Mouse (Mus musculus): ENCODE measurements around the gene Wbp11. TPM values are rescaled to one million over a fixed set of nuclear protein-coding genes. Genes with fewer than 3 reads are reported as not detected.

The Wbp11 gene
- total RNA-seq, 2 experiments from 2014 or later: 72.0 to 77.7 TPM

DNA sequence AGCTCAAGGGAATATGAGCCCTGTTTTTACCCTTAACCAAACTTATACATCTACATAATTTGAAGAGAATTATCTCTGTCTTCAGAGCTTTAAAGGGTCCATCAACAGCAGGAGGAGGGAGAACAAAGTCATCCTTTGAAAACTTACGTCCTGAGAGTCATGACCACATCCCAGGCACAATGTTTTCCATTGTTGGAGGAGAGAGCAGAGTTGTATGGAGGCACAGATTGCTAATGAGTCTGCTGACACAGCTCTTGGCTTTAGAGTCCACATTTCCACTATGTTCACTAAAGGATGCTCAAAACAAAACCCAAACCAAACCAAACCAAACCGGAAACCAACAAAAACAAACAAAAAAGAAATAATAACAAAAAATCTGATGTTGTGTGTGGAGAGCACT is 16.9 kb upstream of the Wbp11 start:
- DNase-seq (ENCODE audit: low spot score in 2 of 2): no peak

DNA sequence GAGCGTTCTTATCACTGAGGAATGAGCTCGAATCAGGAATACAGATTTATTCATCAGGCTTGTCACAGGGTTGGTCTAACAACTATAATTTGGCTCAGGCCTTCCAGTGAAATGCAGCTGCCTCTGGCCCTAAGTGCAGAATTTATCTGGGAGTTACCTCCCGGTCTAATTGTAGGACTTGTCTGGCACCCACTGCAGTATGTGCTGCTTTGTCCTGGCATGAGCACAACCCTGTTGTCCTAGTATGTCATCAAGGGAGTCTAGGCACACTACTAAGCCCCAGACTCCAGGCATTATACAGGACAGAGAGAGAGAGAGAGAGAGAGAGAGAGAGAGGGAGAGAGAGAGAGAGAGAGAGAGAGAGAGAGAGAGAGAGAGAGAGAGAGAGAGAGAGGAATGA is 9.3 kb upstream of the Wbp11 start:
- DNase-seq (ENCODE audit: low spot score in 2 of 2): no peak

DNA sequence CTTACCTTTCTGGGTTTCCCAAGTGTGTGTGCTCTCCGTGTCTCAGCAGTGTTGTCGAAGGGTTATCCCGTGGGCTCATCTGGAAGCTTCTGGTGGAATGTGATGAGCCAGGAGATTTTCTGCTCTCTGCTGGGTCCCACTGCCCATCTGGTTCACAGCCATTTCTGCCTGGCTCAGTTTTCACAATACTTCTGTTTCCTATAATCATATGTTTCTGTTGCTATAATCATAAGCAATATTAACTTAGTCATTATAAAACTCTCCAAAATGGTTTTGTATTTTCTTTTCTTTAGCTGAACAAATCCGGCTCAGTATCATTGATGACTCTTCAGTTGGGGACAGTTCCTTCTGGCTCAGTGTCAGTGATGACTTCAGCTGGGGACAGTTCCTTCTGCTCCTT is 7.3 kb upstream of the Wbp11 start, which contains the start of gene Smco3:
Gene Smco3 (minus strand): TSS at position 101 of the 400 bp plus-strand sequence.
- no peak for DNase-seq (ENCODE audit: low spot score in 2 of 2)

DNA sequence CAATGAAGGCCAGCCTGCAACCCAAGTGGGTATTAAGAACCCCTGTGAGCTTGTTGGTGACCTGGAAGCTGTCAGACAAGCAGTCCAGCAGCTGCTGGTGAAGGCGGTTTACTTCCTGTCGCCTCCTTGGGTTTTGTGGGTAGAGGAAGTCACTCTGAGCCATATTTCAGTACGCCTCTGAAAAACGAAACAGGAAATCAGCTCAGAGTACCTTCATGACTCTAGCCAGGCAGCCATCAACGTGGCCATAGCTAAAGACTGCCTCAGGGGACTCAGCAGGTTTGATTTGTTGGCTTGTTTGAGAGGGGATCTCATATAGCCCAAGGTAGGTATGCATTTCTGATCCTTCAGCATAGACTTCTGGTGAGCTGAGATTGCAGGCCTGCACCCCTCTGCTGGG is 3.7 kb upstream of the Wbp11 start:
- DNase-seq (ENCODE audit: low spot score in 2 of 2): no peak

DNA sequence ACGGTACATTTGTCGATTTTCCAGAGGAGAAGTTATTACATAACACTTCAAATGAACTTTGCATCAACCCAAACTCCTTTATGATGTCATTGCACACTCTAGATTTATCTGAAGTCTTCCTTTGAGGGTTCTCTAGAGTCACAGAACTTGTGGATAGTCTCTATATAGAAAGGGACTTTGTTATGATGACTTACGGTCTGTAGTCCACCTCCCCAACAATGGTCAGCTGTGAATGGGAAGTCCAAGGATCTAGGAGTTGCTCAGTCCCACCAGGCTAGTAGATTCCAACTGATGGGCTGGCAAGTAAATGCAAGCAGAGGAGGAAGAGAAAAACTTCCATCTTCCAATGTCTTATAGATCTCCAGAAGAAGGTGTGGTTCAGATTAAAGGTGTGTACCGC is 648 bp upstream of the Wbp11 start:
- no peak for DNase-seq (ENCODE audit: low spot score in 2 of 2)

DNA sequence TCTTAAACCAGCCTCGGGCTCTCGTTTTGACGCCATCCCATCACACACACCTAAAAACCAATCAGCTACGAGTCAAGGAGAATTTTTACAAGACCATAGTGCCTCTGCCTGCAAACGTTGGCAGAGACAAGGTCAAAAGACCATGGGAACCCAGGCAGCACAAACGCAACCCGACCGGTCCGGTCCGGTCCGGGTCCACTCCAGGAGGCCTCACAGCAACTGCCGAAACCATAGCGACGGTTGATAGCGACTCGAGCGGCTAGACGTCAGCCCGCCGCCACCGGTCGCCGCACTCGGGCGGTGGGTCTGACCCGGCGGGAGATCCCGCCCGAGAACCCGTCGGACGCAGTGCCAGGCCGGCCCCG is 535 bp downstream of the Wbp11 start, which contains the start of gene BC049715:
Gene BC049715 (plus strand): TSS at position 111 of the 365 bp plus-strand sequence.
- DNase-seq (ENCODE audit: low spot score in 2 of 2): no peak

DNA sequence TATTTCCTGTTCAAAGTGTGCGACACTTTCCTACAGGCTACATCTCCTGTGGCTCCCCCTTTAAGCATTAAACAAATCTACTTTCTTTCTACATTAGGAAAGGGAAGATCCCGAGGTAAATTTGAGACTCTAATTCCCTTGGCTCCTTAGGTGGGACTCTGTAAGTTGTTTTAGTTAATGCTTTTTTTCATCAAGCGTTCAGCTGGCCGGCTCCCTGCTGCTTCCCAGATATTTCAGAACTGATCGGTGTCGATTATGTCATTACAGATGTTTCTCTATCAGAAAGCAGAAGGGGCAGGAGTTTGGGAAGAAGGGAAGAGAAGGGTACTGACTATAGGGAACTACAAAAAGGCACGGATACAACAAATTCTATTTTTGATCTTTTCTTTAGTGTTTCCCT is 917 bp downstream of the Wbp11 start:
- no peak for DNase-seq (ENCODE audit: low spot score in 2 of 2)

DNA sequence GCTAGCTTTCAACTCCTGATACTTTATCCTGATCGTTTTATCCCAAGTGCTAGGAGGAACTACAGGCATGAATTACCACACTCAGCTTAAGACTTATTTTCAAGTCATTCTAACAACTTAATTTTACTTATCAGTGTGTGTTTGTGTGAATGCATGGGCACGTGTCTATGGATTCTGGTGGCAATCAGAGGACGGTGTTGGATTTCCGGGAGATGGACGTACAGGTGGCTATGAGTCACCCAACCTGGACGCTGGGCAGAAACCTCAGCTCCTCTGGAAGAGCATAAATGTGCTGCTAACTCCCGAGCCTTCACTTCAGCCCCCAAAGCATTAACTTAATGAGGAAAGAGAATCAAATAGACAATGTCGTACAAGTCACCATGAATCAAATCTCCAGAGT is 3.0 kb downstream of the Wbp11 start:
- no peak for DNase-seq (ENCODE audit: low spot score in 2 of 2)

DNA sequence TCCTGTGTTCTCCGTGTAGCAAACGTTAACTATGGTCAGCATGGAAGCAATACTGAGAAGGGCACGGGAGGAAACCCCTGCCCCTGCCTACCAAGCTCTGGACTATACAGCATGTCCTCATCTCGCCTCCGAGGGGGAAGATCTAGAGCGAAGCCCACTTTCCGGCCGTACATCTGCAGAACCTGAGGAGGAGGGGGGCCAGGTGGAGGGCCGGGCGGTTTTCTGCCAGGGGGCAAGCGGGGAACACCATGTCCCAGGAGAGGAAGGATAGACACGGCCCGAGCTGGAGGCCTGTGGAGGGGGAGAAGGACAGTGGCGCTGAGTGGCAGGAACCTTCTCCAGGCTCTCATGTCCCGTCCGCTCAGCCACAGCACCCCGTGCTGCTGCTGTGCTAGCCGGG is 6.9 kb downstream of the Wbp11 start:
- no peak for DNase-seq (ENCODE audit: low spot score in 2 of 2)

DNA sequence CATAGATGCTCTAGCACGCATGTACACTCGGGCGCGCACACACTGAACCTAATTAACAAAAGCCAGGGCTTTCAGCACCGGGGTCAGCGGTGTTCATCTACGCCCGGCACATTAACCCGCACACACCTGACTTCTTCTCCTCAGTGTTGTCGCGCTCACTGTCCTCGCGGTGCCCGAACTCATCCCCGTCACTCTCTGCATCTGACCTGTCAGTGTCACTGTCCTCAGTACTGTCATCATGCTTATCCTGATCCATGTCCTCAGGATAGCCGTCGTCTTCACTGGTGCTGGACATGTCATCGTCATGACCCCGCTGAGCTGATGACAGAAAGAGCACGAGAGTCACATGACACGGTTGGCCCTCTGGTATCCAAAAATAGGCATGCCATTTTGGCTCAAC is 7.7 kb downstream of the Wbp11 start:
- DNase-seq (ENCODE audit: low spot score in 2 of 2): no peak

DNA sequence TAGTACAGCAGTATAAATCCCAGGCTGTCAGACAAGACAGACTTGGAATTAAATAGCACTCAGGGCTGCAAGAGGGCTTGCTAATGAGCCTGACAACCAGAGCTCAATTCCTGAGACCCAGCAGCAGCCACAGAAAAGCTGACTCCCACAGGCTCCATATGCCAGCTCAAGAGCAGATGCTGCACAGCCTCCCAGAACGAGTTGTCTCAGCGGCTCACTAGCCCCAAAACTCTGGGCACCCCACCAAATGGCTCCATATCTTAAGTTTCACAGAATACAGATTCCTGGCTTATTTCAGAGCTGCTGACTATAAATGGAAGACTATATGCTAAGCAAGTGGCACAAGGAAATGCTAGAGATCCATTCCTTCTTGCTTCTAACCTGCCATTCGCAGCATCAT is 10.5 kb downstream of the Wbp11 start:
- no peak for DNase-seq (ENCODE audit: low spot score in 2 of 2)

DNA sequence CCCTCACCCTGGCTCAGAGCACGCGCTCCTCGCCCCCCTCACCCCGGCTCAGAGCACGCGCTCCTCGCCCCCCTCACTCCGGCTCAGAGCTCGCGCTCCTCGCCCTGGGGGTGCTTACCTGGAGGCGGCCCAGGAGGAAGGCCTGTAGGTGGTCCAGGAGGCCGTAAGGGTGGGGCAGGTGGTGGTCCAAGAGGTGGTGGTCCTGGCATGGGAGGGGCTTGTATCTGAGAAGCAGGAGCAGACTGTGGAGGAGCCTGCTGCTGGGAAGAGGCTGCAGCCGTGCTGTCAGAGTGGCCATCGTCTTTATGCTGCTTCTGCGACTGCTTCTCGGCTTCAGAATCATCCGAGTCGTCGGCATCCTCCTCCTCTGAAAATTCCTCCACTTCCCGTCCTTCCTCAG is 11.2 kb downstream of the Wbp11 start:
- DNase-seq (ENCODE audit: low spot score in 2 of 2): no peak

DNA sequence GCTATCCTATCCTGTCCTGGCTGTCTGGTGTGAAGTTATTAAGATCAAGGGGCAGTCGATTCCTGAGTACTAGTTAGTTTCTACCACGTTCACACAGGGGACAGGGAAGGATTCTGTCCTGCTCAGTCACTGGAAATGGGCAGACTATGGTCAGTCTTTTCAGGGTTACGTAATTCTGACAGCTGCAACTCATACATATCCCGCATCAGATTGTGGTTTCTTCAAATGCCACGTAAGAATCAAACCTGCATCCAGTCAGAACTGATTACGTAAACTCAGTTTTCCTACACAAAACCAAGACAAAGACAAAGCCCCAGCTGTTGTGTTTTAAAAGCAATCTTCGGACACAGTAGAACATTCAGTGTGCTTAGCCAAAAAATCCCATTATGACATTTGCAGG is 12.7 kb downstream of the Wbp11 start:
- no peak for DNase-seq (ENCODE audit: low spot score in 2 of 2)

DNA sequence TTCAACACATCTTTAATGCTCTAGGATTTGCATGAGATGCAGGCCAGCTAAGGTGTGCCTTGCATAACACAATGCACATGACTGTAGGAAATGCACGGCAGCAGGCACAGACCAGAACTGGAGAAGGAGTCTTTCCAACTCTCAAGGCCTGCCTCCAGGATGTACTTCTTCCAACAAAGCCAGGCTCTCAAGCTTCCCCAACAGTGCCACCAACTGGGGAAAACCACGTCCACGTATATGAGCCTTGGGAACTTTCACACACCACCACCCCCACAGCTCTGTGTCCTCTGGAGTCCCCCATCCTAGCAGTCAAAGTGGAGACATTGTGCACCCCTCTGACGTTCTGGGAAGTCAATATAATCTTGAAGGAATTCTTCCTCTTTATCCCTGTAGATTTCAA is 14.9 kb downstream of the Wbp11 start:
- no peak for DNase-seq (ENCODE audit: low spot score in 2 of 2)

DNA sequence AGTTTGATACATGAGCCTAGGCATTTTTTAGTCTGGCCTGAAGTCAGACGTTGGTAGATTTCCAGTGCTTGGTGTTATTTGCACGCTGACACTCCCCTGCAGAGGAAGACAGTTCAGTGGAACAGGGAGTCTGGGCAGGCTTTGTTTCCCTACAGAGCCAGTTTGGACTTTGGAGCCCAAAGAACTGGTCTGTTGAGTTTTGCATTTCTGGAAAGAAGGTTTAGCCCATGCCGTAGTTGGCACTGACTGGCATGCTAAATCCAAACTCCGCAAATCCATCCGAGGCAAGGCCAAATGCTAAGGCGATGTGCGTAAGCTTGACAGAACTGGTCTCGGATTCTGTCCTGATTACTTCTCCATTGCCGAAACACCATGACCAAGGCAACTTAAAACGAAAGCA is 16.8 kb downstream of the Wbp11 start:
- DNase-seq (ENCODE audit: low spot score in 2 of 2): no peak

DNA sequence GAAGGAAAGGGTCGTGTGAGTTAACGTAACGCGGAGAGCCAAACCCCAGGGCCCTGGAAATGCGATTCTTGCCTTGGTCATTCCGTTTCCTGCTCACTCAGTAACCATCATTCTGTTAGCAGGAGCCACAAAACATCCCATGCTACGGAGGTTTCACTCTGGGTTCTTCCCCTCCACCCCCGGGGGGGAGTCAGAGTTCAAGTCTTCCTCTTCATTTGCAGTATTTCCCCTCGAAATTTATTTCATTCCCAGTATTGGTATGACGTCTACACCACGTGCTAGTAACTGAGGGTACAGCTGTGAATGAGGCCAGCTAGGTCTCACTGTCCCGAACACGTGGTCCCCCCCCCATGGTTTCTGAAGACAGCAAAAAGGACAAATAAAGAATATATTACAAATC is 18.4 kb downstream of the Wbp11 start:
- no peak for DNase-seq (ENCODE audit: low spot score in 2 of 2)

DNA sequence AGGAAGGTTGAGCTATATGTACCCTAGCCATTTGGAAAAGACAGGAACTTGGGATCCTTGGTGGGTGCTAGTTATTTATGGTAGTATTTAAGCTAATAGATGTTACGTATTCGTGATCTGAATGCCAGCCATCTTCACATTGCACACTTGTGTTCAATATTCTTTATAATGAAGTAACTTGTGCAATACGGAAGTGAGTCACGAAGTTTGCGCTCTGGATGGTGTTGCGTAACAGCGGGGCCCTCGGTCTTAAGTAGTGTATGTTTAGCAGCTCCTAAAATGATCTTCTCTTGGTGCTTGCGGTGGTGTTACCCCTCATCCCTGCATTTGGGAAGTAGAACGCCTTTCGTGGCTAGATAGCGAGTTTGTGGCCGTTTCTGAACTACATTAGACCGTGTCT is 19.0 kb downstream of the Wbp11 start:
- DNase-seq (ENCODE audit: low spot score in 2 of 2): peak; percentile 45 to 46

DNA sequence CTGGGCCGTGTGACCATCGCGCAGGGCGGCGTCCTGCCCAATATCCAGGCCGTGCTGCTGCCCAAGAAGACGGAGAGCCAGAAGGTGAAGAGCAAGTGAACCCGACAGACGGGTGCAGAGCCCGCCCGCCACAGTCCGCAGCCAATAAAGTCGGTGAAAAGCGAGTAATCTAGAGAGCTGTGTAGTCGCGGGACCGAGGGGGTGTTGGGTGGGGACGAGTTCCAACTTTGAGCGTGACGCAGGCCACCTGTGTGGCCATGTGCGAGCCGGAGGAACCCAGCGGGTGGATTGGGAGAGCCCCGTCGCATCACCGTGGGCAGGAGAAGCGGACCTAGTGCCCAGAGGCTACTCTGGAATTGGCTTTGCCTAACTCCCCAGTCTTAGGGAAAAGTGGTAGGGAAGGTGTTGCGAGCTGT is 19.4 kb downstream of the Wbp11 start:
- peak; percentile 35 to 50 for DNase-seq (ENCODE audit: low spot score in 2 of 2)

DNA sequence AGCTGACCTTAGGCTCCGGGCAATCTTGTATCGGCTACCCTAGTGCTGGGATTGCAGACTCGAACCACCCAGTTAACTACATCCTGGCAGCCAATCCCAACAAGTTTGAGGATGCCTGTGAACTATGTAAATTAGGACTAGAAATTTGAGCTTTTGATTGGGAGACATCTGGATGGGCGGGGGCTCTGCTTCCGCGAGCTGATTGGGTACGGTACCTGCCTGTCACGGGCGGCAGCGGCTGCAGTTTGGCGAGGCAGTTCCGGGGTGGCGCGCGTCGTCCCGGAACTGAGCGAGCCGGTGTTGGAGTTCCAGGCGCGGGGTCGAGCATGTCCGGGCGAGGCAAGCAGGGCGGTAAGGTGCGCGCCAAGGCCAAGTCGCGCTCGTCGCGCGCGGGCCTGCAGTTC is 20.0 kb downstream of the Wbp11 start, which contains the start of gene H2afj:
Gene H2afj (plus strand): TSS at position 231 of the 404 bp plus-strand sequence.
- peak; percentile 99 for DNase-seq (ENCODE audit: low spot score in 2 of 2)

DNA sequence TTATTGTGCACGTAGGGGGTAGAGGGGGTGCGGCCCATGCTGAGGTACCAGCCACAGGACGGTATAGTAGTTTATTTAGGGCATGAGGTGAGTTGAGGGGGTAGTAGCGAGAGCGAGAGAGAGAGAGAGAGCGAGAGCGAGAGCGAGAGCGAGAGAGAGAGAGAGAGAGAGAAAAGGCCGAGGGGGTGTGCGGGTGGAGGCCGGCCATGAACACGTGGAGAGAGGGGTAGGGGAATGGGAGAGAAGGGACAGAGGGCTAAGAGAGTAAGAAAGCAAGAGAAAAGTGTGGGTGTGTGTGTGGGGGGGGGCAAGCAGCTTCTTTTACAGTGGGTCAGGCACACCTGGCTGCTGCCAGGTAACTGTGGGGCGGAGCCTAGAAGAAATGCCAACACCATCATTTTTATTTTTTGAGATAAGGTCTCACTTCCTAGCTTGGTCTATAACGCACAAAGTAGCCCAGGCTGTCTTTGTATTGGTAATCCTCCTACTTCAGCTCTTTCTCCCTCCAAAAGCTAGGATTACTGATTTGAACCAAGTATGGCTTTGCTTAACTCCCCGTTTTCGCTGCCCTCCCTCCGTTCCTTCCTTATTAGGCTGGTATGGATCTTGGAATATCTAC is 20.5 kb downstream of the Wbp11 start:
- no peak for DNase-seq (ENCODE audit: low spot score in 2 of 2)

DNA sequence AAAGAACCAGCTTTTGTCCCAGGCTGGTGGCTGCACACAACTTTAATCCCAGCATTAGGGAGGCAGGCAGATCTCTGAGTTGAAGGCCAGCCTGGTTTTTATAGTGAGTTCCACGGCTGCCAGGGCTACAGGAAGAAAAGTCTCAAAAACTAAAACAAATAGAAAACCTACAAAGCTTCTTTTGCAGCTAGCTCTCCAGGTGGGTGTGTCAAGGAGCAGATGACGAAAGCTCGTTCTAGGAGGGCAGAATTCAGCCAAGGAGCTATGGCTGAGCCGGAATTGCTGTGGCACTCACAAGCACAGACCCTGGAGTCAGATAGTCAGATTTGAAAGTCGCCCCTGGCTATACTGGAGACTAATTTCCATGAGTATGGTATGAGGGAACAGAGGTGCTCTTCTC is 21.2 kb downstream of the Wbp11 start:
- no peak for DNase-seq (ENCODE audit: low spot score in 2 of 2)

DNA sequence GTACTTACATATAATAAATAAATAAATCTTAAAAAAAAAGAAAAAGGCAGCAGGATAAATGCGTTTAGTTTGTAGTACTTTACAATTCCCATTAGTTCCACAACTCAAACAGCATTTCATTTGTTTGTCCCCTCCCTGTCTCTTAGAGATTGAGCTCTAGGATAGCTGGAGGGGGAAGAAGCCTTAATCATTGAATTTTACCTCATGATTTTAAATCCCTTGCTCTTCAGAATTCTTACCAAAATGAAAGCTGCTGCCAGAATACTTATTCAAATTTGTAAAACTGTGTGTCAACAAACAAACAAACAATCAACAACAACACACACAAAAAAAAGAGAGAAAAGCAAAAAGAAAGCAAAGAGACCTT is 22.6 kb downstream of the Wbp11 start:
- DNase-seq (ENCODE audit: low spot score in 2 of 2): no peak

DNA sequence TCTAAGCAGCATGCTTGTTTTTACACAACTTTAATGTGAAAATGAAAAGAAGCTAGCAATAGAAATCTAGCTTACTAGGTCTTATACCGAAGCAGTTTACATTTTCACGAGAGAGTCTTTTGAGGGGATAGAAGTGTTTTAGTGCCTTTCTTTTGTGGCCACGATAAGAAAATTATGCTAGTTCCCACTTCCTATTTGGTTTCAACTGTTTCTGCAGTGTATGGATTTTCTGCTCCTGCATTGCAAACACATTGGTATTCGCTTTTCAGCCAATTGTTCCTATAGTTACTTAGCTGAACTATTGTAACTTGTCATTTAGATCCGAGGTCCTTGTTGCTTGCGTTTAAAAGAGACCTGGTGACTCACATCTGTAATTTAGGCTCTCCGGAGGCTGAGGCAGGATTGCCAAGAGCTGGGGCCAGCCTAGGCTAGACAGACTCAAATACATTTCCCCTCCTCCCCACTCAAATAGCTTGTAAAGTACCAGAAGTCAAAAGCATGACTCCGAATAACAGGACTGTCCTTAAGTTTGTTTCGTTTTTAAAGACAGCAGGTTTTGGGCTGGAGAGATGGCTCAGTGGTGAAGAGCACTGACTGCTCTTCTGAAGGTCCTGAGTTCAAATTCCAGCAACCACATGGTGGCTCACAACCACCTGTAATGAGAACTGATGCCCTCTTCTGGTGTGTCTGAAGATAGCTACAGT is 23.2 kb downstream of the Wbp11 start:
- no peak for DNase-seq (ENCODE audit: low spot score in 2 of 2)

Data from adrenal gland, adult 18-20 months (tissue).